In genomic region chr8:87702790-87703311, GRCm38 (mm10) we compare ENCODE assay signal across 9 mouse cellular contexts.
DNase-seq lines count a peak whose midpoint lies in the region; ATAC-seq and TF ChIP-seq lines count a peak whose summit lies in the region.
"Had no signal": no experiment of that assay in that cellular context is flagged by ENCODE, and none has a peak within 500 bp of the region (broad histone marks: within the 10 kb centered on the region; RNA-seq: fewer than 3 reads in every experiment).

No protein-coding gene starts in this region.

- peak; percentile 23; the same call in 1 of the 2 replicates for ATAC-seq in lung, embryonic 14.5 days (ENCODE audit: insufficient read depth)
- ATAC-seq in neural tube, embryonic 12.5 days (ENCODE audit: low FRiP score, low read depth), result peak; percentile 67
- no peak for ATAC-seq in liver, embryonic 12.5 days

- peaks cover 17% of the 10 kb centered on the region for H3K4me1 ChIP-seq in lung, embryonic 14.5 days (ENCODE audit: insufficient read depth)
- H3K4me1 ChIP-seq in neural tube, embryonic 12.5 days, result peaks cover 51% of the 10 kb centered on the region
- H3K4me1 ChIP-seq in liver, embryonic 12.5 days, result no peaks in the 10 kb centered on the region

- H3K27ac ChIP-seq in lung, embryonic 14.5 days (ENCODE audit: low read depth), result peak overlapping the region; percentile 68; the same call in 1 of the 2 replicates
- H3K27ac ChIP-seq in neural tube, embryonic 12.5 days, result peak overlapping the region; percentile 51; the same call in 1 of the 2 replicates
- H3K27ac ChIP-seq in liver, embryonic 12.5 days, result no peak overlapping the region
- H3K27ac ChIP-seq: liver, embryonic 14.5 days had no signal

- DNase-seq in lung, embryonic 14.5 days, result peak; percentile 39
- DNase-seq in lung, postnatal 36 days, result no peak
- peak; percentile 57 for DNase-seq in cerebellum, adult 18-20 months
- peak; percentile 40 to 76 for DNase-seq in gastrocnemius, adult 8-10 months (ENCODE audit: low spot score in 2 of 2)
- DNase-seq in urinary bladder, postnatal 36 days (ENCODE audit: low spot score in 2 of 2), result no peak
- no peak for DNase-seq in thymus, adult 18-20 months

- no peaks in the 10 kb centered on the region for H3K27me3 ChIP-seq in lung, embryonic 14.5 days (ENCODE audit: insufficient read depth, low read length)
- H3K27me3 ChIP-seq in neural tube, embryonic 12.5 days (replicated peaks), result no peaks in the 10 kb centered on the region
- 0 out of 2 replicates have a peak, but pooled peaks cover 11% of the 10 kb centered on the region for H3K27me3 ChIP-seq in liver, embryonic 12.5 days (replicated peaks)

- 38% methylated on average over 10 of the region's 10 CpGs for WGBS in lung, embryonic 14.5 days
- WGBS in neural tube, embryonic 12.5 days, result 19% methylated on average over 10 of the region's 10 CpGs
- 51% methylated on average over 10 of the region's 10 CpGs for WGBS in liver, embryonic 12.5 days (ENCODE audit: insufficient replicate concordance)

- no peaks in the 10 kb centered on the region for H3K36me3 ChIP-seq in lung, embryonic 14.5 days (ENCODE audit: insufficient read depth)
- no peaks in the 10 kb centered on the region for H3K36me3 ChIP-seq in neural tube, embryonic 12.5 days
- no peaks in the 10 kb centered on the region for H3K36me3 ChIP-seq in liver, embryonic 12.5 days

- no peak overlapping the region for H3K9ac ChIP-seq in lung, embryonic 14.5 days
- H3K9ac ChIP-seq in neural tube, embryonic 12.5 days, result peak overlapping the region; percentile 23; the same call in 1 of the 2 replicates
- H3K9ac ChIP-seq in liver, embryonic 12.5 days, result no peak overlapping the region
- H3K9ac ChIP-seq: liver, embryonic 14.5 days had no signal

- H3K4me2 ChIP-seq in lung, embryonic 14.5 days, result peak overlapping the region; percentile 2; the same call in 1 of the 2 replicates
- peak overlapping the region; percentile 41 for H3K4me2 ChIP-seq in neural tube, embryonic 12.5 days (replicated peaks)
- H3K4me2 ChIP-seq in liver, embryonic 12.5 days, result no peak overlapping the region

- H3K9me3 ChIP-seq in lung, embryonic 14.5 days (ENCODE audit: low read depth, low read length), result no peaks in the 10 kb centered on the region
- no peaks in the 10 kb centered on the region for H3K9me3 ChIP-seq in neural tube, embryonic 12.5 days
- H3K9me3 ChIP-seq in liver, embryonic 12.5 days (replicated peaks), result no peaks in the 10 kb centered on the region

- no peak for TF ChIP-seq CTCF in lung, embryonic 14.5 days (IDR thresholded peaks at IDR 0.05; ENCODE audit: low read depth)

- H3K4me3 ChIP-seq in lung, embryonic 14.5 days (ENCODE audit: low read depth, low read length), result no peak overlapping the region
- H3K4me3 ChIP-seq in neural tube, embryonic 12.5 days, result no peak overlapping the region
- H3K4me3 ChIP-seq in liver, embryonic 12.5 days, result no peak overlapping the region

Comparison
In these comparisons a context has a peak if more than half of its experiments do, and no peak if none do; other contexts are left out.
1. DNase-seq: peak in lung, embryonic 14.5 days (single experiment), cerebellum, adult 18-20 months (2 of 2) and gastrocnemius, adult 8-10 months (2 of 2); none in lung, postnatal 36 days (single experiment), urinary bladder, postnatal 36 days (0 of 2) and thymus, adult 18-20 months (0 of 2).